Mouse (Mus musculus) frontal cortex, postnatal 14 days (tissue): ENCODE results near the gene 1810055G02Rik.

Source experiments
- DNase-seq, 2 experiments: peaks; one replicate each; pipeline ENCODE4 v3.0.0; 2022; ENCODE audit warnings: low spot score in 2 of 2

The 1810055G02Rik gene

DNA sequence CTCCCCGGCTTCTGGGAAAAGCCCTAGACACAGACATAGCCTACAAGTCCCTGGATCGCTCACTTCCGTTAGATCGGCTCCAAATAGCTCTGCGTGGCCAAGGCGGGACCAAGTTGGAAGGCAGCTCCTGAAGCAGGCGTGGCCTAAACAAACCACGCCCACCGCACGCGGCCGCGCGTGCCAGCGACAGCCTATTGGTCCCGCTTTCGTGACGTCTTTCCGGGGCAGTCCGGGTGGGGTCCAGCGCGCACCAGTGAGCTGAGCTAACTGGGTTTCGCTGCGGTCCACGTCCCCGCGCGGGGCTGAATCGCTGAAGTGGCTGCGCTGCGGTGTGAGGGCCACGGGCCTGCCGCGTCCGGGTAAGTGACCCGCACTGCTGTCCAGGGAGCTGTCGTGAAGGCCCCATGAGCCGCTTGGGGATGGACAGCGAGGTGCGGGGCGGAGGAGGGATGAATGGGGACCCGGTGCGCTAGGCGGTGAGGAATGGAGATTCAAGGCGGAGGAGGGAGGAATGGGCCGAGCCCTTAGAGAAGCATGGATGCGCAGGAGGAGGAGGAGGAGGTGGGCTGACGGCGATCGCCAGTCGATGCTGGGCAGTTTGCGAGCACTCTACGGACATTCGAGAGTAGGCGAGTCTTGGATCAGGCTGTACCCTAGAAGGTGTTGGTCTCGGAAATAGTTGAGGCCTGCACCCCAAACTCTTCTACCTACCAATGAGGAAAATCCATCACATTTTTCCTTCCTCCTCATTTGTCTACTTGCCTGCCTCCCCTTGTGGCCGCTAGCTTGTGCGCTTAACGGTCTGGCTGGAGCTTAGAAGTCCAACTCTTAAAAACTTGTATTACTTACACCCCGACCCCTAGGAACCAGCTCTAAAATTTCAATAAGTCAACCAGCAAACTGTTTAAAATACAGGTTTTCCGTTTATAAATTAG lies at the start of gene 1810055G02Rik:
Gene 1810055G02Rik, plus strand, starts transcription at position 216 of the 935 bp plus-strand sequence.
- peak; percentile 97 to 99 for DNase-seq

DNA sequence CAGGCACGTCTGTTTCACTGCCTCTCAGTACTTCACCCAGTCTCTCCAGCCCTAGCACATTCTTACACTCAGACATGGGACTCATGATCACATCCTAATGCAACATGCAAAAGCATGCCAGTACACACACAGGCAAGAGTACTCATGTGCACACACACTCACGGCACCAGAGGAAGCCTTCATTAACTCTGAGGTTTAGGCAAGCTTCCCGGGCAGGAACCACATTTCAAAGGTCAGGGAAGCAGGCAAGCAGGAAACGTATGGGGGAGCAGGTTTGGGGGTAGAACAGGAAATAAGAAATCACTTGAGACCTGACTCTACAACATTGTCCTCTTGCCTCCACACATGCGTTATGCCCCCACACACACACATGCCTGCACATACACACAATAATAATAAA lies 42.6 kb upstream of the 1810055G02Rik start:
- DNase-seq = no peak

DNA sequence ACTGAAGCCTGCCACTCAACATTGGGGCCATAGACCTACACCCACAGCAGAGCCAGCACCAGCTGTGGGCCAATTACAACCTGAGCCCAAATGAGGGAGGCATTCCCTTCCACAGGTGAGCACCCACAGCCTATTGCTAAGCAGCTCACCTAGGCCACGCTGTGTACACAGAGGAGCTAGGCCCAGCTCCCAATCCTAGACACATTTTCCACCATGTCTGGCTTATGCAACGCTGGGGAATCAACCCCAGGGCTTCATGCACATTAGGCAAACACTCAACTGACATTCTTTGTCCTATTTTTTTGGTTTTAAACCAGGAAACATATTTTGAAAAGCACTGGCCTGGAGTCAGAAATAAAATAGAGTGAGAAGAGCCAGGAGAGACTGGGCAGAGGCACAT lies 41.5 kb upstream of the 1810055G02Rik start:
- DNase-seq = no peak

DNA sequence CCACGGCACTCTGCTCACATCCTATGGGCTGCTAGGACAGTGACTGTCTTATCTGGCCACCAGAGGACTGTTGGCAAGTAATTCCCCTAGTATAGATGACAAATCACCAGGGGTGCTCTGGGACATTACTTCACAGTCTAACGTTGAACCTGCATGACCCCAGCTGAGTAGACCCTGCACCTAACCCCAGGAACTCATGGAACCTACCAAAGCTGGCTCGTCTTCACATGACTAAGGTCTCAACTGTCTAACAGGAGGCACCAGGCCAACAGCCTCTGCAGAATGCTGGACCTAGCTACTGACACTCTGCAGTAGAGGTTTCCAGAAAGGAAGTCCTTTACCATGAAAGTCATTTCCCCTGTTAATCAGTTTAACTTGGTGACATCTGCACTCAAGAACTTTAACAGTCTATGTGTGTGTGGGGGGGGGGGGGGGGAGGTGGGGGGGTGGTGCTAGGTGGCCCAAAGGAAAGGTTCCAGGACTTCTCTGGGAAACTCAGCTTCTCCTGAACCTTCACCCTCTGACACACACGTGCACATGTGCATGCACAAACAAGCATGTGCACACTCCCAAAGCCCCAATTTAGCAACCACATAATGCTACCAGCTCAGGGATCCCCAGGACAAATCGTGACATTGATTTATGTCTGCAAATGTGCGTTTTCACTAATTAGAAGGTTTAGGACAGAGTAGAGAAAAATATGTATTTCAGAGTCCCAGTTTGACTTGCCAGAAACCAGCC lies 40.8 kb upstream of the 1810055G02Rik start:
- DNase-seq = no peak

DNA sequence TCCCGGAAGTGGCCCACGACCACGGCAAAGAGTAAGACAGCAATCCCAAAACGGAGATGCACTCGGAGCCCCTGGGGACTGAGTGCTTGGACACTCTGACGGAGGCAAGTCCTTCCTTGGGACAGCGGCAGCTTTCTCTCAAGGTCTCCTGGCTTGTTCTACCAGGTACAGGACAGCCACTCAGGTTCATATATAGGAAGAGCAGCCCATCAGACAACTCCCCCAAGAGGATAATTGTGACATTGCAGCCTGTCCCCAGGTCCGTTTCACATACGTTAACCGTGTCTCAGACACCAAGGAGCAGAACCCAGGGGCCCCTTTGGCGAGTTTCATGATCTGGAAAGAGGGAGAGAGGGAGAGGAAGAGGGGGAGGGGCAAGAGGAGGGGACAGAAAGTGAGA lies 40.1 kb upstream of the 1810055G02Rik start:
- no peak for DNase-seq

DNA sequence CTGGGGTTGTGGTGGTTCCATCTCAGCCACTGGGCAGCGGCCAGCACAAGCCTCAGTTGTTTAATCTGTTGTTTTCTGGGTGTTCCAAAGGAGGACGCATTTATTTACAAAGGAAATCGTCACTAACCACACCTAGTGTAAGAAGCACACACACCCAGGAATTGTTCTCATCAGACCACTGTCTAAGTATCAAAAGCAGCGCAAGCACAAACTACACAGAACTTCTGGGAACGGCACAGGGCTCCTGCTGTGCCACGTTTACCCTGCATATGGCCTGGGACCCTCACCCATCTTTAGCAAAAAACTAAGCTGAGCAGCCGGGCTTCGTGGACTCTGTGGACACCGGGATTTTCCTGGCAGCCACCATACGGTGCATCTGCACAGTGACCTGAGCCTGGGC lies 39.5 kb upstream of the 1810055G02Rik start:
- DNase-seq = no peak

DNA sequence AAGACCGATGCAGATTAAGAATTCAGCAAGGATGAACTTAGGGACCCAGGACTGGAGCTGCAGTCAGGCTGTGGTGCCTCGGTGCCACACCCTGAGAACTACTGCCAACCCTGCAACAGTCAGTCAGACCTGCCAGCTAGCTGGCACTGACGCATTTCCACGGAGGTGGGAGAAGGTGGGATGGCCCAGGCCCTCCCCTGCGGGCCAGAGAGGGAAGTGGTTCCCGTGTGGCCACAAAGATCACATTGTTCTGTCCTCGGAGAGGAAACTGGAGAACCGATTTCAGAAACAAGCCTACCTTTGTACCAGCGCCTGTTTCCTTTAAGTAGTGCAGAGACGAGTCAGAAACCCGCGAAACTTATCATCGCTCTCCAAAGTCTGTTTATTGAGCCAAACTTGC lies 39.0 kb upstream of the 1810055G02Rik start:
- no peak for DNase-seq

DNA sequence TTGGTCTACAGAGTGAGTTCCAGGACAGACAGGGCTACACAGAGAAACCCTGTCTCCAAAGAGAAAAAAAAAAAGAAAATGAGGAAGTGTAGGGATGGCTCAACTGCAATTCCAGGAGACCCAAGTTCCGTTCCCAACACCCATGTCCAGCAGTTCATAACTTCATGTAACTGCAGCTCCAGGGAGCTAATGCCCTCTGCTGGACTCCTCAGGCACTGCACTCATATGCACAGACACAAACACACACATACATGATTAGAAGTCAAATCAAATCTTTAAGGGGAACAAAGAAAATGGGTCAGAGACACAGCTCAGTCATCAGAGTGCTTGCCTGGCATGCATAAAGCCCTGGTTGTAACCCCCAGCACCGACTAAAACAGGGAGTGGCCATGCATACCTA lies 34.9 kb upstream of the 1810055G02Rik start:
- no peak for DNase-seq

DNA sequence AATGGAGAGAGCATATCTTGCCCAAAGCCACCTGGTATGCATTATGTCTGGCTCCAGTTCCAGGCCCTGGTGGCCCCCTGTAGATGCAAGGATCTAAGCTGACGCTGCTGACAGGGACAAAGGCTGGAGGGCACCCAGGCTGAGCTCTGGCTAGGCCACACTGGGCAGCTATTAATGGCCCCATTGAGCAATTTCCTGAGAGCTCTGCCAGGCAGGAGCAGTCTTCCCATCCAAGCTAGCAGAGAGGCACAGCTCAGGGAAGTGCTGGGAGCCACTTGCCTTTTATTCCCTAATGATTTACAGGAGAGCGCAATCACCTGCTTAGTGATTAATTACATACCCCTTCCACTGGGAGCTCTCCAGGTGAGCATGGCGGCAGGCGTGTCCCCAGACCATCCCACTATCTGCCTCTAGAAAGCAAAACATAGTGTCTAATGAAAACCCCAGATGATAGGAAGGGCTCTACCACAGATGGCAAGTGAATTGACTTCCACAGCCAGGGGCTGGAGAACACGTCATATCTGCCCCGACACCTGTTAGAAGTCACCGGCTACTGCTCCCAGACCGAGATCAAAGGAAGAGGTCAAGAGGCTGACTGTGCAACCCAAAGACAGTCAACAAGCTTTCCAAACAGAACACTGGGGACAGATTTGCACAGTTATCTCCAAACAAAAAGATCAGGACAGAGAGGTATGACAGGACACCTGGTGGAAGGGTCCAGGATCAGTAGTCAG lies 33.8 kb upstream of the 1810055G02Rik start:
- no peak for DNase-seq

DNA sequence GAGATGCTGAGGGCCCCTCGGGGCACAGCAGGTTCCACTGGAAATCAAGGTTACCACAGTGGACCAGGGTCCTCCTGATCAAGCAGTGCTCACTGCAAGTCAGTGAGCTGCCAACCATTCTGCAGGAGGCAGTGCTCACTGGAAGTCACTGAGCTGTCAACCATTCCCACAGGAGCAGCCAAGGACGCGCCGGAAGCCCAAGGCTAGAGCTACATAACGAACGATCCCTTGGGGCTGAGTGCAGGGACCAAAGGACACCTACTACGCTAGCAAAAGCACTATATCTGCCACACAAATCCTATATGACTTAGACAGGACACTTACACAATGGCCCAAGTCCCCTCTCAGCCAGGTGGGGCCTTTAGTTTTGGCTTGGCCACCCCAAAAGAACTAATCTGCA lies 27.4 kb upstream of the 1810055G02Rik start:
- DNase-seq = no peak

DNA sequence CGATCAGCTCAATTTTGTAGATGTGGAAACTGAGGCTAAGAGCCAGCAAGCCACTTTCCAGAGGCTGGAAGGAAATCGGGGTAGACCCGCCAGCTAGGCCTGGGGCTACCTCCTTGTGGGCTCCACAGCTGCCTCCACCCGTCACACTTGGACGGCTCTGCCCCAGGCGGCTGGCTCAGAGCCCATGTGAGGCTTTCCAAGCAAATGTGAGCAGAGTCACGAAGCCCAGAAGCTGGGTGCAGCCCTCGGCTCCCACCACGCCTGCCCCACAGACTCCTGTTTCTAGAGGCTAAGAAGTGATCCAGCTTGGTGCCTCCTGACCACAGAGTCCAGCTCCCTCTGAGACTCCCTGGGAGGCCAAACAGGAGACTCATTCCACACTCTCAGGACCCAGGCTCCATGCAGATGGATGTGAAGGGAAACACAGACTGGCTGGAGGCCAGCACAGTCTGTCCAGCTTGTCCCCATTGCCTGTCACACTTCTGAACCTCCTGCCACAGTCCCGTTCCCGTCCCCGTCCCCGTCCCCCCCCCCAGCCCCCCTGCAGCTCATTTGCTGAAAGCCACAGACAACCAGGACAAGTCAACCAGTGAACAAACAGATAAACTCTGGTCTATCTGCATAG lies 26.7 kb upstream of the 1810055G02Rik start:
- DNase-seq = peak in 1 of 2 experiments; percentile 40

DNA sequence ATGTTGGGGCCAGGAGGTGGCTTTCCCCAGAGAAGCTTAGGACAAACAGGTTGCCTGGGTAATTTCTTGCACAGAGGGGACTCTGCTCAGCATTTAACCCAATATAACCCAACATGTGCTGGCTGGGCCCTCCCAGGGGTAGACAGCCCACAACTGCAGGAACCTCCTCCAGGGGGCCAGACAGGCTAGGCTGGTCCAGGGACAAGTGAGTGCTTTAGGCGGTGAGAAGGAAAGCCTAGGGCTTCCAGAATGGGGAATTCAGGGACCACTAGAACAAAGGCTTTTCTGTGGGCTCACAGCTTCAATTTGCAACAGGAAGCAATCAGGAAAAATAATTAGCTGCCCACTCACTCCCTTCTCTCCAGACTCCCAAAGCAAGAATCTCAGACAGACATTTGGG lies 23.7 kb upstream of the 1810055G02Rik start:
- no peak for DNase-seq

DNA sequence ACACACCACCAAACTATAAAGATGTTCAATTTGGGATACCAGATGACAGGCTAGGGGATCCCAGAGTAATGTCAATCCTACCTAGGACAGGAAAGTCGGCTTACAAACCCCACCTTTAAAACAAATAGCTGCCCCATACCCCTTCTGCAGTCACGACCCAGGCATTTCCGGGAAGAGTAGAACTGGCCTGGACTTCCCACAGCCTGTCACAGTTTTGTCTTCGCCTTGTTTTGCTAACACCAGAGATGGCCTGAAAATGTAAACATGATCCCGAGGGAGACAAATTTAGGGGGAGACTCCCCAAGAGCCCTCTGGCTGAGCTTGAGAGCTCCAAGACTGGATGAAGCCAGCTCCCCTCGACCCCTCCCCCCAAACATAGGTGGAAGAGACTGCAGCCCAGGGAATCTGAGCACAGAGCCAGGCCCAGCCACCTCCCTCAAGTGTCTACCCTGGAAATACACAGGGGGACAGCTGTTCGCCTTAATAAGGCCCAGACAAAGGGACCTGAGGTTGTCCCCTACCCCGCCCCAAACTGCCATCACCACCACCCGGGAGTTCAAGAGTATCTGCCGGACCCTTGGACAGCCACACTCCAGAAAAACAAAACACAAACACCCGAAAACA lies 23.0 kb upstream of the 1810055G02Rik start:
- DNase-seq = no peak

DNA sequence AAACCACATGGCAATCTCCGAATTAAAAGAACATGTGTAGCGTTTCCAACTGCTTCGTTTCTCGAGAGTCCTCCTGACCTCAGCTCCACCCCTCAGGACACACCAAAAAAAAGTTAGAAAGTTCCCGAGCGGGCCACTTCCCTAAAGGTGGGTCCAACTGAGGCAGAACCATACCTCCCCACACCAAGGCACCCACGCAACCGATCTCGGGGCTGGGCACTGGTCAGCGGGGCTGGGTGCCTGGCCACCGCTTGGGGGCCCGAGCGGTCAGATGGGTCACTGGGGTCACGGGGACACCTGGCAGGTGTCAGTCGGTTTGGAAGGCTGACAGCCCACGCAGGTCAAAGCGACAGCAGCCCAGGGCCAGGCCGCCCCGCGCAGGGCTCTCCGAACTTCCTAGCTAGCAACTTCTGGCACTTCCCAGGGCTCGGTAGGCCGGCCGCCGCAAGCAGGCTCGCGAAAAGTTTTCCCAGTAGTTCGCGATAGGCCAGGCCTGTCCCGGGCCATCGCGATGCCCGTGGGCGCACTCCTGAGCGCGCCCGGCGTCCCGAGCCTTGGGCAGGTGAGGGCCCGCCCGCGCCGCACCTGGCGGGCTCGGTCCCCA lies 22.4 kb upstream of the 1810055G02Rik start:
- DNase-seq = no peak

DNA sequence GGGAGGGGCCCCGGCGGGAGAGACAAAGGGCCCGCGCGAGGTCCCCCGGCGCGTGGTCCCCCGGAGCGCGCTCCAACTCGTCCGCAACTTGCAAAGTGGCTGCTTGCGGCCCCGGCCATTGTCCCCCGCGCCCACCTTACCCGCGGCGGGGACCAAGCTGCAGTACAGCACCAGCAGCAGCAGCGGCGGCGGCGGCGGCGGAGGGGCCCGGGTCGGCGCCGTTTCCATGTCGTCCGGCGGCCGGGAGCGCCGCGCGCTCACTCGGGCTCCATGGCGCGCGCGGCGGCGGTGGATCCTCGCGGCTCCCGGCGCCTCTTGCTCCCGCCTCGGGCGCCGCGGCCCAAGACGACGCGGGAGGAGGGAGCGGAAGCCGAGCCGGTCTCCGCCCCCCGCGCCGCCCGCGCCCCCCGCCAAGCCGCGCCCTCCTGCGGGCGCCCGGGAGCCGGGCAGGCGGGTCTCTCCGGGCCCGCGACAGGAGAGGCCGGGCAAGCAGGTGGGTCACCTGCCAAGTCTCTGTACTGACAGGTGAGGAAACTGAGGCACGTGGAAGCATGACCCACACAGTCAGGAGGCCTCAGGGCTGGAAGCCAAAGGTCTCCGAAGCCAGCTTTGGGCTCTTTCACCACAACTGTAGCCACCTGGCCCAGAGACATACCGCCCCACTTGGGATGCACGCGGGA lies 21.7 kb upstream of the 1810055G02Rik start, which contains the start of gene Lrp5:
Gene Lrp5, minus strand, starts transcription at position 350 of the 680 bp plus-strand sequence.
- no peak for DNase-seq

DNA sequence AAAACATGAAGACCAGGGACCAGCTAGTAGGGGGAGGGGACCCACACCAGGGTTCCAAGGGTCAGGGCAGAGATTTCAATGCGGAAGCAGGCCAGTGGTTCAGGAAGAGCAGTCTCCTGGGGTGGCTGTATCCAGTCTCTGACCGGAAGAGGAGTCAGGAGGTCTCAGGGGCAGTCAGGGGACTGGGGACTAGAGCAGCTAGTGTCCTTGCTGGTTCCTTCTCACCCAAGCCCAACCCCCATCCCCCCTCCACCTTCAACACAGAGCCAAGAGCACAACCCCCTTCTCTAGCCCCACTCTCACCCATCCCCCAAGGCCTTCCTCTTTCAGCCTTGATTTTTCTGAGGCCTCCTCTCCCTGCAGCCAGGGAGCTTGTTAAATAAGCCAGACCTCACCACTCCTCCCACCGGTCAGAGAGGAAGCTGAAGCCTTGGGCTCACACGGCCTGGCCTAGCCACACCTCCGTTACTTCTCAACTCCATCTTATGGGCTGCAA lies 20.4 kb upstream of the 1810055G02Rik start:
- peak in 1 of 2 experiments; percentile 40 for DNase-seq

DNA sequence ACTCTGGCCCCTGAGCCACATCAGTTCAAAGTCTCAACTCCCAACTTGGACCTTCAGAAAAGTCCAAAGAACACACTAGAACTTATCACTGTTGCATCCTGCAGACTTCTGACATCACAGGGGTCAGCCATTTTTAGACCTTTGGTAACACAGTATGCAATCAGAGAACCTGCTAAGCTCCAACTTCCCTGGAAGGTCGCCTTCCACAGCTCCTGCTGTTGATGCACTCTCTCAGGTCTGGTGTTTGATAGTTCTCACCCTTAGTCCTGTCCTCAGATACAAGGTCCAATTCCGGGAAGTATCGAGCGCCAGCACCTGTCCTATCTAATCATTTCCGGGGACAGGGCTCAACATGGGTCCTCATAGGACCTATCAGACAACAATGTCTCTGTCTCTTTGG lies 16.8 kb upstream of the 1810055G02Rik start:
- DNase-seq = no peak

DNA sequence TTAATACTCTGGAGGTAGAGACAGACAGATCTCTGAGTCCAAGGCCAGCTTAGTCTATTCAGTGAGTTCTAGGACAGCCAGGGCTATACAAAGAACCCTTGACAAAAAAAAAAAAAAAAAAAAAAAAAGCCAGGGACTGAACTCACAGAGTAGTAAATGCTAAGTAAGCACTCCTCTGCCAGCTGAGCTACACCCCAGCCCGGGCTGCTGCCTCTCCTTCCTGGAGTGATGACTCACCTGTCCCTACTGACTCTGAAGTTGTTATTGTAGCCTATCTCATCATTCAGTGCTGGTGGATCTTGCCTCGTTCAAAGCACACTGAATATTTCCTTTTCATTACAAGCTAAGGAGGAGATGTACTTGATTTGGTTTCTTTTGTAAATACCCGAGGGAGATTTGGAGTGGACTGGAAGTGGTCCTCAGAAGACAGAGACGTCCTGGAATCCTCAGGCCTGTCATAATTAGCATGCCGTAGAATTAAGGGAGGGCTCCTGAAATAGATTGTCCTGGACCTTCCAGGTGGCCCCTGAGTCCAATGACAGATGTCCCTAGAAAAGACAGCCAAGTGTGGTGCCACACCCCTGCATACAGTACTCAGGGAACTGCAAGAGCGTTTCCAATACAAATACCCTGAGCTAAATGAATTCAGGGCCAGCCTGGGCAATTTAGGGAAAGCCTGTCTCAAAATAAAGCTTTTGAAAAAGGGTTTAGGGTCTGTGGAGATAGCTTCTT lies 15.5 kb upstream of the 1810055G02Rik start:
- DNase-seq = no peak

DNA sequence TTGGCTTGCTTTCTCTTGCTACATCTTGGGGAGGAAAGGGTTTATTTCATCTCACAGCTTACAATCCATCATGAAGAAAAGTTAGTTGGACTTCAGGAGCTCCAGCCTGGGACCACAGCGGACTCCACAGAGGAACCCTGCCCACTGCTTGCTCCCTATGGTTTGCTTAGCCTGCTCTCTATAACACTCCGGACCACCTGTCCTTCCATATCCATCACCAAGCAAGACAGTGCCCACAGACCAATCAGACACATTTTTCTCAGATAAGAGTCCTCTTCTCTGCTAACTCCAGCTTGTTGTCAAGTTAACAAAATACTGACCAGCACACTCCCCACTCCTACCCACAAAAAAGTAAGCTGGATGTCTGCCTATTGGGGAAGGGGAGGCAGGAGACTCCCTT lies 13.6 kb upstream of the 1810055G02Rik start:
- DNase-seq = no peak
